Mouse (Mus musculus): ENCODE results near the gene Slc28a2.

DNA sequence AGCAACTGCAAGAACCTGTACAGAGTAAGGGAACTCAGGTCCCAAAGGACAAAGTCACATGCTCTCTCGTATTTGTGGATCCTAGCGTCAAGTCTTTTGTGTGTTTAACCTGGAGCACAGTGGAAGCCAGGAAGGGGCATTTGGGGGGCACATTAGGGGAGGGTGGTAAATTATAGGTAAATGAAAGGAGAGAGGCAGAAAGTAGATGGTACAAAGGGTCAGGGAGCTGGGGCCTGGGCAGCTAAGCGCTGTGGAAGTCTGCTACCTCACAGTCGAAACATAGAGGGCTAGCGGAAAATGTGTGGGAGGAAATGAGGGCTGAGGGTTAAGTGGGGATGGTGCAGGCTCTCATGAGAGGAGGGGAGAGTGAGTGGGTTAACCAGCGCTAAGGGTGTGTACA is 44.2 kb upstream of the Slc28a2 start:
- no peak for TF ChIP-seq CTCF (IDR thresholded peaks at IDR 0.05; ENCODE audit: extremely low read depth, insufficient read depth, insufficient read length, insufficient replicate concordance)
- no peak for TF ChIP-seq POLR2A (IDR thresholded peaks at IDR 0.05; ENCODE audit: low read depth, low read length)

All from spleen, adult 2 months (tissue).